Mouse (Mus musculus) heart, adult 2 months (tissue): Measurements from ENCODE around the gene Atn1.

Experiments
- CTCF ChIP-seq: fragments of 200-600 bp; IDR thresholded peaks from 2 replicates; pipeline ENCODE4 v1.8.1; 2022; ENCODE audit warnings: antibody characterized with exemption, mild to moderate bottlenecking, moderate library complexity
- POLR2A ChIP-seq: fragments of 200-500 bp; IDR thresholded peaks from 2 replicates; pipeline ENCODE4 v1.6.1; 2011; ENCODE audit warnings: mild to moderate bottlenecking, low read depth, low read length, control low read depth; ENCODE audit not compliant: insufficient read depth

DNA sequence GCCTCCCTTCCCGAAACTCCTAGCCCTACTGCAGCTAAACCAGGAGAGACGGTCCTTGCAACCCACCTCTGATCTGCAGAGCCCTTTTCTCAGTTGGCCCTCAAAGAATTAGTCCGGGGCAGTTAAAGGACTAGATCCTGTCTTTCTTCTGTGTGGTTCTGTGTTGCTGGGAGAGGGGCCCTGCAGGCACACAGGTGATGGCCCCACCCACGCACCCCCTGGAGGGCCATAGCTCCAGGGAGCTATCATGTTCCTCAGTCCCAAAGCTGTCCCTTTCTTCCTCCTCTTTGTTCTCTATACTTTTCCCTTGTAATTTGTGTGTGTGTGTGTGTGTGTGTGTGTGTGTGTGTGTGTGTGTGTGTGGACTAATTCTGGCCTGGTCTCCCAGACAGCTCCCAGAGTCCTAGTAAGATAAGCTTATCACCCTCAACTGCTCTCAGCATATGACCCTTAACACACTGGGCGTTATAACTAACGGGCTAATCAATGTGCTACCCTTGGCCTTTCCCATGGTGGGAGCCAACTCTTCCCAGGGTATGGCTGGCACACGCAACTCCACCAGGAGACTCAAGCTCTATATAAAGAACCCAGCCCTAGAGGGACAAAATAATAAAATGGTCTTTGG is 36.9 kb downstream of the Atn1 start:
- TF ChIP-seq CTCF (no peak), POLR2A (no peak)
